Mouse (Mus musculus) kidney, postnatal 10 days (tissue): ENCODE measurements around the gene Bbs1.
"Not testable (repeated sequence)": the region's sequence is repeated elsewhere in the genome, so short reads cannot be mapped to it uniquely, and the experiment has no call there.

Experiments
- DNase-seq: peaks from one replicate; pipeline ENCODE4 v3.0.0; 2021; ENCODE audit warnings: mixed read lengths

The Bbs1 gene

GRCm38 (mm10) chr19:4905979-4906794 is at the start of gene Bbs1:
Gene Bbs1, minus strand, starts transcription at chr19:4906628.
- peak; percentile 88 for DNase-seq

- DNase-seq, result not testable (repeated sequence)
Measured at GRCm38 (mm10) chr19:4948641-4949040, 42.2 kb upstream of the Bbs1 start.

DNA sequence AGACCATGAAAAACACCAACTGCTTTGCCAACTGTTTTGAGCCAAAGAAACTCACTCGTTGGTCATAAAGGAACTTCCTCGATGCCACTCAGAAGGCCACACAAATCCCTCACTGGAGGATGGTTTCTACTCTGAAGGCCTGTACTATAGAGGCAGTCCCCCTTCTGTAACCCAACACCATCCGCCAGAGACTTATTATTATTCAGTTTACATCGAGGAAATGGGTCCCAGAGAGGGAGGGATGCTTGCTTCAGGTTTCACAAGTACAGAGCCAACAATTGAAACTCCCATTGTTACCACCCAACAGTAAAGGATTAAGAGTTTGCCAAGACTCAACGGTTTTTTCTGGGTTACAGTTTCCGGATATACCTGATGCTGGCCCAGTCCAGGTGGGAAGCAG is 39.1 kb upstream of the Bbs1 start:
- DNase-seq, result no peak

- DNase-seq, result no peak
Measured at GRCm38 (mm10) chr19:4943253-4943588, 36.8 kb upstream of the Bbs1 start.

GRCm38 (mm10) chr19:4942551-4943252 is 36.3 kb upstream of the Bbs1 start, which contains the start of gene Peli3:
Gene Peli3, minus strand, starts transcription at chr19:4943127.
- peak; percentile 92 for DNase-seq

DNA sequence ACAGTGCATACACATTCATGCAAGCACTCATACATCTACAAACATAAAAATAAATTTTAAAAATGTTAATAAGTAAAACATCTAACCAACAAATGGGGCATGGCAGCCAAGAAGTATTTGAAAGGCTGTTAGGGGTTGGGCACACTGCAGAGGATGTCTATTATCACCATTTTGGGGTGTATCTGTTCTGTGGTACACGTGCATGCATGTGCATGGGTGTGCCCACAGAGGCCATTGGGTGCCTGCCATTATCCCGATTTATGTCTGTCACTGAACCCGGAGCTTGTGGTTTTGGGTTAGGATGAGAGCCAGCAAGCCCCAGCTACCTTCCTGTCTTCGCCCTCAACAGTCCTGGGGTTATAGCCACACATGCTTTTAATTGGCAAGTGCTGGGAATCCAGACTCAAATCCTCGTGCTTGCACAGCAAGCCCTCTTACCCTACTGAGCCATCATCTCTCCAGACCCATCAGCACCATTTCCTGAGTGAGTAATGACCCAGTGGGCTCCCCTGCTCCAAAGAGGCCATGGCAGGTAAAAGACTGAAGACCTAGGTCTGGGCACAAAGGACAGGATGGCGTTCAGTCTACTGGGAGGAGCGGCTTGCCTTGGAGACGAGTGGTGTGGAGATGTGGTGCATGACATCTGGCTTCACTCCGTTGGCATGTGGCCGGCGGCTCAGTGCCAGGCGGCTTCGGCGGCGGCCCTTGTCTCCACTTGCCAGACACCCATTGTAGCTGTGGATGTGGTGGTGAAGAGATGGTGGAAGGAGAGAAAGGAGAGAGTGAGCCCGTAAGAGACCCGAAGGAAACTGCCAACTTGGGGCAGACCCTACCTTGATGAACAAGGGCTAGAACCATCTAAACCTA is 31.2 kb upstream of the Bbs1 start:
- DNase-seq, result no peak

DNA sequence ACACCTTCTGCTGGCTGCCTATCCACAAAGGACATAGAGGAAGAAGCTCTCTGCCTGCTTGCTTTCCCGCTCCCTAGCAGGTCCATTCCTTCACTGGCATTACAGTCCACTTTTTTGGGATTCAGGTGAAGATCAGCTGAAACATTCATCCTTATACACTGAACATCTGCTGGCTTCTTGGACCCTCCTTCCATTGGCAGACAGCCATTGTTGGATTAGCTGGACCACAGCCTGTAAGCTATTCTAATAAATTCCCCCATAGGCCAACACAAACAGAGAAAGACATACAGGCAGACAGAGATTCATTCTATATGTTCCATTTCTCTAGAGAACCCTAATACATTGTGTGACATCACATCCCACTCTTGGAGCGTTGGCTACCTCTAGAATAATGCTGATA is 30.5 kb upstream of the Bbs1 start:
- DNase-seq, result no peak

DNA sequence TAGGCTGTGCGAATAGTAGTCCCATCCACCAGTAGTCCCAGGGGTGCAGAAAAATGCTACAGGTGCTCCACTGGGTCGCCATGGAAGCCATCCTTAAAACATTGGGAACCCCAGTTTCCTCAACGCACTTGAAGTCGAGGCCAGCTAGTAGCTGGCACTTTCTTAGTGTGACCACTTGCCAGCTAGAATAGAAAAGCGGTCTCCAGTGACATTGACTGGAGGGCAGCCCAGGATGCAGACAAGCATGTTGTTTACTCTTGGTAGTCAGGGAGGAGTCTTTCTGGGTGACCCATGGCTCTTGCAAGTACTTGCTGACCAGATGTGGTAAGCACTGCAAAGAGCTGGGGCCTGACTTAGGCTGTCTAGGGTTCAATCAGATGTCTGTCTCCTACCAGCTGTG is 22.4 kb upstream of the Bbs1 start:
- no peak for DNase-seq

- DNase-seq, result peak; percentile 100
Measured at GRCm38 (mm10) chr19:4927904-4928531, 21.6 kb upstream of the Bbs1 start, which contains the start of gene Dpp3. Gene Dpp3, minus strand, starts transcription at chr19:4928287.

DNA sequence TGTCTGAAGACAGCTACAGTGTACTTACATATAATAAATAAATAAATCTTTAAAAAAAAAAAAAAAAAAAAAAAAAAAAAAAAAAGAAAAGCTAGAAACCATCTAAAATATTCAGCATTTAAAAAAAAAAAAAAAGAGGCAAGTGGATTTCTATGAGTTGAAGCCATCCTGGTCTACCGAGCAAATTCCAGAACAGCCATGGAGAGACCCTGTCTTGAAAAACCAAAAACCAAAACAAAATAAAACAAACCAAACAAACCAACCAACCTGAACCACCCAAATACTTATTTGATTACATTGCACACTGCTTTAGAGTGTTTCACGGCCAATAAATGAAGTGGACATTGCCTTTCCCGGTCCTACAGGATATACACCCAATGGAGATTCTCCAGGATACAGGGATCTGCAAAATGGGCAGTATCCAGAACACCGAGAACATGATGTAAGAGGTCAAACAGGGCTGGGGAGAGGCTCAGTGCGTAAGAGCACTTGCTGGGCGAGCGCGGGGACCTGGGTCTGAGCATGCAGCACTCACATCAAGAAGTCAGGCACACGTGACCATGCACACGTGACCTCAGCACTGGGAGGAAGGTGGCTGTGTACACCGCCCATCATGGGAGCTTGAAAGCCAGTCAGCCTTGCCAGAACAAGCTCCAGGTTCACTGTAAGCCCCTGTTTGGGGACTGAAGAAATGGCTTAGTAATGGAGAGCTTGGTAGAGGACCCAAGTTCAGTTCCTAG is 18.9 kb upstream of the Bbs1 start:
- DNase-seq, result no peak

- DNase-seq, result no peak
Measured at GRCm38 (mm10) chr19:4919652-4920051, 13.2 kb upstream of the Bbs1 start.

- DNase-seq, result no peak
Measured at GRCm38 (mm10) chr19:4916827-4917226, 10.4 kb upstream of the Bbs1 start.

DNA sequence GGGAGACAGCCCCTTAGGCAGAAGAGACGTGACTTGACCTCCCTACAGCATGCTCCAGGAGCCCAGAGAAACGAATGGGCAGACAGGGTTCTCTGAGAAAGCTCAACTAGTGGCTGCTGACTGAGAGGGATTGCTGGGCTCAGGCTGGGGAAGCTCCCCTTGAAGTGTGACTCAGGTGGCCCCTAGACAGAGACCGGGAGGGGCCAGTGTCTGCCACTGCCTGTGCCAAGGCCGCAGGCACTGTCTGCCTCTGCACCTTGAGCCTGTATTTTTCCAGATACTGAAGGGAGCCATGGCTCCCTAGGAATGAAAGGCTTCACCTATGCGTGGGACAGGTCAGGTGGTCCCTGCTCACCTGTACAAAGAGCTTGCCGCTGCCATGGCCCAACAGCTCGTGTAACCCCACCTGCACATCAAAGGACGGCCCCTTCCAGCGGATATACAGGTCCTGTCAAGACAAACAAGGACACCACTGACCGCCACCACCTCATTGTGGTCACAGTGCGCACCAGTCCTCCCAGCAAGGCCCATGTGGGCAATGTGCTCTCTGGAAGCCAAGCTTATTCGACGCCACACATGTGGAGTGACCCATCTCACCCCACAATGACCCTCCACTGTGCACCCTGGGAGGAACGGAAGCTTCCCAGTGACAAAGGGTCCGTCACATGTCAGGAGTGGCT is 9.6 kb upstream of the Bbs1 start:
- DNase-seq, result no peak

DNA sequence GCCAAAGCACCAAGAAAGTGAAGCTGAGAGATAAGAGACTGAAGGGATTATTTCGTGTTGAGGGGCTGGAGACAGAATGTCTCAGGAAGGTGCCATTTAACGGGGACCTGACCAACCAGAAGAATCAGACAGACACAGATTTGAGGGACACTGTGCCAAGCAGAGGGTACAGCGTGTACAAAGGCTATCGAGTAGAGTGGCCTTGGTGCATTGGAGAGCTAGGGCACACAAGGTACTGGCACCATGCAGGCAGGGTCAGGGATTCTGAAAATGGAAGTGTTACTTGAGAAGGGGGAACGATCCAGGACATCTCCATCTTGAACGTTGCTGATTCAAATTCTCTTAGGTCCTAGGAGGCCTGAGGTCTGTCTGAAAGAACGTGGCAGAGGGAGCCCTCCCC is 2.9 kb upstream of the Bbs1 start:
- DNase-seq, result no peak

GRCm38 (mm10) chr19:4908107-4908506 is 1.7 kb upstream of the Bbs1 start:
- peak; percentile 59 for DNase-seq

GRCm38 (mm10) chr19:4899888-4900287 is 6.5 kb downstream of the Bbs1 start:
- DNase-seq, result no peak

- DNase-seq, result no peak
Measured at GRCm38 (mm10) chr19:4898972-4899371, 7.5 kb downstream of the Bbs1 start.

DNA sequence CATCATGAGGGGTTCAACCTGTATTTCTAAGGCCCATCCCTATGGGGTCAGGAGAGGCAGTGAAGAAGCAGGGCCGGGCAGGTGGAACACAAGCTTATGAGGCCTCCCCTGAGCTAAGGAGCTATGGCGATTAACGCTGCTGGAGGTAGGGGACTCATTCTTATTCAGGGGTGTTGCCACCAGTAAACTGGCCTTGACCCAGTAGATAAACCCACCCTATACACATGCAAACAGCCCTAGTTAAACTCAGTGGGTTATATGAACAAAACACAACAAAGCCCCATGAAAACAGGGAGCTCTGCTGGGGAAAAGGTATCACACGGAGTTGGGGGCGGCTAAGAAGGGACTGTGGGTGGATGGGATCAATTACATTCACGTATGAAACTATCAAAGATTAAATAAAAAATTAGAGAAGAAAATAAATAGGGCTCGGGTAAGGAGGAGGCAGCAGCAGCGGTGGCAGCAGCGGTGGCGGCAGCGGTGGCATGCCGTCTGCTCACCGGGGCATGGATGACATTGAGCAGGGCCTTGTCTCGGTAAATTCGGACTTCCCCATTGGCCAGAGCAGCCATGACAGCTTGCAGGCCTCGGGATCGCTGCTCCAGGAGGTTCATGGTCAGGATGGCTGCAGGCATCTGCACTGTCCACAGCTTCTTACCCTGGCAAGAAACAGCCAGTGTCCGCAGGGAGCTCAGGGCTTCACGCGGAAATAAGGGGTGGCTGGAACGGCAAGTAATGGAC is 9.5 kb downstream of the Bbs1 start:
- DNase-seq, result no peak

DNA sequence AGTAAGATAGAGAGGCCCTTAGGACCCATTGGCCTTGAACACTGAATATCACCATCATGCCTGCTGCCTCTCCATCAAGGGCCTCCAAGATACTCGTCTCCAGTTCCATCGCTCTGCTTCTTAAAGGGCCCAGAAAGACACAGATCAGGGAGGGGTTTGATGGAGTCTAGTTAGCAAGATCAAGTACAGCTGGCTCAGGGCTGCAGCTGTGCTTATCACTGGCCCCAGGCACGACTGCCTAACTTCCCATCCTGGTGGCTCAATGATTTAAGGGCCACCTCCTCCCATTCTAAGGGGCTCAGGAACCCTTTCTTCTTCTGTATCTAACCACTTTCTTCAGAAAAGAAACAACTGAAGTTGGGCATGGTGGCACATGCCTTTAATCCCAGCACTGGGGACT is 14.6 kb downstream of the Bbs1 start:
- no peak for DNase-seq

DNA sequence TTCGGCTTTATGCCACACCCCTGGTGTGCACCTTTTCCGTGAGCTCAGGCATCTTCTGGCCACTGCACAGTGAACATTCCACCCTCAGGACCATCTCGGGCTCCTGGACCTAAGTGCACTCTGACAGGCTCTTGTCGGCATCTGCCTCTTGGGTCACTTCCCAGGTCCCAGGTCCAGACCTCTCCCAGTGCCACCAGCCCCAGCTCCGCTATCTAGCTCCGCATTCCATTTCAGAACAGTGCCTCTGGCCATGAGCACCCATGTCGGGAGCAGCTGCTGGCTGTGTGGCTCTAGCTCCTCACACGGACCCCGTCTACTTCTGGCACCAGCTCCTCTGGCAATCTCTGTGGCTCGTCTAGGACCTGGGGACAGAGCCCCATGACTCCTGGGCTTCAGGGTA is 16.6 kb downstream of the Bbs1 start:
- no peak for DNase-seq

- no peak for DNase-seq
Measured at GRCm38 (mm10) chr19:4883961-4884360, 22.5 kb downstream of the Bbs1 start.
